Mouse (Mus musculus) spleen, adult 10 weeks (tissue): ENCODE measurements around the gene Cep55. TPM values are rescaled to one million over a fixed set of nuclear protein-coding genes. Genes with fewer than 3 reads are reported as not detected.

Experiments used
- polyA plus RNA-seq: library from polyadenylated mRNA; stranded (reverse); fragments of 350-450 nt; fragmentation: Illumina TruSeq; extraction: RNeasy Lipid Tissue Mini Kit (QIAGEN cat#74804); gene quantifications from one replicate; pipeline ENCODE4 v1.2.3, GENCODE M21; 2015; ENCODE audit warnings: low replicate concordance; ENCODE audit not compliant: insufficient read depth

The Cep55 gene
- polyA plus RNA-seq = 12.9 TPM

GRCm38 (mm10) chr19:38054720-38055192 is at the start of gene Cep55:
Cep55 (plus strand) TSS chr19:38055011.

GRCm38 (mm10) chr19:38043281-38043981 is 11.4 kb upstream of the Cep55 start, which contains the start of gene Myof:
Myof (minus strand) TSS chr19:38043577.

GRCm38 (mm10) chr19:38096858-38097758 is 42.3 kb downstream of the Cep55 start, which contains the start of gene Ffar4:
Ffar4 (plus strand) TSS chr19:38097071.

Other genes with a start within 250 kb of the Cep55 start
- 44.4 TPM for gene Myof, start 11.4 kb upstream of the Cep55 start, polyA plus RNA-seq
- 2.9 TPM for gene Ffar4, start 42.1 kb downstream of the Cep55 start, polyA plus RNA-seq
- gene Rbp4, start 70.3 kb downstream of the Cep55 start, polyA plus RNA-seq = not detected
- gene Pde6c, start 77.8 kb downstream of the Cep55 start, polyA plus RNA-seq = not detected
- 42.4 TPM for gene Fra10ac1, start 169.1 kb downstream of the Cep55 start, polyA plus RNA-seq
- 0.75 TPM for gene Lgi1, start 209.5 kb downstream of the Cep55 start, polyA plus RNA-seq